In the genomic region with DNA sequence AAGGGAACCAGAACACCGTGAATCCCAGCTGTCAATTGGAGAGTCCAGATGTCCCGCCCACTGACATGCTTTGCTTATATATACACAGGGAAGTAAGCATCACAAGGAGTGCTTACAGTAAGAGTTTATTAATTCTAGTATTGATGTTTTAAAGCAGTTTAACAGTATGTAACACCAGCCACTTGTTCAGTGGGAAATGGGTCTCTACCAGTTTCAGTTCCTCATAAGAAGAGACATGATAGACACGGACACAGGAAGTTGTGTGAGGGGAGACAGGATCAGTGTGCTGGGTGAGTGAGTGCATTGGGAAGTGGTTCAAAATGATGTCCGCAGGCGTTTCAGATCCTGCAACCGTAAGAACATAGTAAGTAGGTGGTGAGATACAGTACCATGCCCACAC, we compare ENCODE assay signal across 12 mouse cellular contexts.
DNase-seq lines count a peak whose midpoint lies in the region; ATAC-seq and TF ChIP-seq lines count a peak whose summit lies in the region.
"Had no signal": no experiment of that assay in that cellular context is flagged by ENCODE, and none has a peak within 500 bp of the region (broad histone marks: within the 10 kb centered on the region; RNA-seq: fewer than 3 reads in every experiment).

No protein-coding gene starts in this region.

- TF ChIP-seq CTCF in lung, postnatal 0 days (IDR thresholded peaks at IDR 0.05), result no peak

- H3K27ac ChIP-seq in lung, postnatal 0 days (ENCODE audit: low read length), result no peak overlapping the region
- H3K27ac ChIP-seq in liver, embryonic 16.5 days (ENCODE audit: low read length), result peak overlapping the region; percentile 18; the same call in 1 of the 2 replicates
- H3K27ac ChIP-seq: intestine, embryonic 15.5 days had no signal

- H3K36me3 ChIP-seq in lung, postnatal 0 days (ENCODE audit: insufficient read depth, low read length), result no peaks in the 10 kb centered on the region
- H3K36me3 ChIP-seq in liver, embryonic 16.5 days (ENCODE audit: control insufficient read depth, insufficient read depth), result no peaks in the 10 kb centered on the region
- no peaks in the 10 kb centered on the region for H3K36me3 ChIP-seq in splenic B cell, adult 2 months (ENCODE audit: control insufficient read depth, insufficient read depth, low read length, poor library complexity, severe bottlenecking)
- H3K36me3 ChIP-seq: intestine, embryonic 15.5 days had no signal

- peak; percentile 15 for DNase-seq in heart, adult 8-10 months (ENCODE audit: low spot score)
- no peak for DNase-seq in heart, postnatal 4 days
- peak; percentile 46 for DNase-seq in lung, postnatal 0 days (ENCODE audit: low spot score)
- no peak for DNase-seq in lung, postnatal 14 days
- peak; percentile 84 for DNase-seq in splenic B cell, adult 2 months (ENCODE audit: low read depth, low spot score)
- no peak for DNase-seq in urinary bladder, postnatal 4 days (ENCODE audit: low spot score in 2 of 2)
- DNase-seq: right cerebral cortex, postnatal 25 days had no signal

- peak; percentile 12; the same call in 1 of the 2 replicates for ATAC-seq in lung, postnatal 0 days
- no peak for ATAC-seq in liver, embryonic 16.5 days (ENCODE audit: low read depth)
- ATAC-seq in activated CD4-positive, CD25-positive, alpha-beta regulatory T cell, adult 4 months, result no peak

- no peak for TF ChIP-seq EP300 in lung, postnatal 0 days (IDR thresholded peaks at IDR 0.05)

- H3K4me3 ChIP-seq in lung, postnatal 0 days (ENCODE audit: low read depth, low read length), result no peak overlapping the region
- peak overlapping the region; percentile 8; the same call in 1 of the 2 replicates for H3K4me3 ChIP-seq in liver, embryonic 16.5 days (ENCODE audit: low read depth, low read length)
- H3K4me3 ChIP-seq: erythroblast, embryonic 14.5 days; intestine, embryonic 15.5 days had no signal

- no peak overlapping the region for H3K4me2 ChIP-seq in lung, postnatal 0 days (replicated peaks; ENCODE audit: low read depth, low read length)
- H3K4me2 ChIP-seq in liver, embryonic 16.5 days (ENCODE audit: low read depth, low read length), result peak overlapping the region; percentile 30; the same call in 1 of the 2 replicates
- H3K4me2 ChIP-seq: intestine, embryonic 15.5 days had no signal

- H3K4me1 ChIP-seq in lung, postnatal 0 days (ENCODE audit: insufficient read depth, low read depth, low read length), result no peaks in the 10 kb centered on the region; the same call in 1 of the 2 replicates
- peaks cover 59% of the 10 kb centered on the region for H3K4me1 ChIP-seq in liver, embryonic 16.5 days (ENCODE audit: control insufficient read depth, low read depth, low read length)

- no peak overlapping the region for H3K9ac ChIP-seq in lung, postnatal 0 days (replicated peaks; ENCODE audit: low read depth)
- no peak overlapping the region for H3K9ac ChIP-seq in liver, embryonic 16.5 days (ENCODE audit: low read depth, low read length)
- H3K9ac ChIP-seq: intestine, embryonic 15.5 days had no signal

- WGBS in lung, postnatal 0 days, result 69% methylated on average over 6 of the region's 6 CpGs
- WGBS in liver, embryonic 16.5 days (ENCODE audit: insufficient replicate concordance), result 44% methylated on average over 6 of the region's 6 CpGs

- no peaks in the 10 kb centered on the region for H3K9me3 ChIP-seq in lung, postnatal 0 days (ENCODE audit: low read length)
- no peaks in the 10 kb centered on the region for H3K9me3 ChIP-seq in liver, embryonic 16.5 days (replicated peaks; ENCODE audit: control insufficient read depth, low read length)
- H3K9me3 ChIP-seq: intestine, embryonic 15.5 days; megakaryocyte, embryonic 14.5 days had no signal

- no peaks in the 10 kb centered on the region for H3K27me3 ChIP-seq in lung, postnatal 0 days (replicated peaks; ENCODE audit: insufficient read depth, low read length)
- H3K27me3 ChIP-seq in liver, embryonic 16.5 days (ENCODE audit: control insufficient read depth, insufficient read depth, low read depth, low read length), result no peaks in the 10 kb centered on the region
- H3K27me3 ChIP-seq in splenic B cell, adult 2 months (ENCODE audit: control insufficient read depth, insufficient read depth, low read length, poor library complexity, severe bottlenecking), result no peaks in the 10 kb centered on the region
- H3K27me3 ChIP-seq: intestine, embryonic 15.5 days; megakaryocyte, embryonic 14.5 days had no signal

Comparison
In these comparisons a context has a peak if more than half of its experiments do, and no peak if none do; other contexts are left out.
1. DNase-seq: peak in heart, adult 8-10 months (single experiment), lung, postnatal 0 days (single experiment) and splenic B cell, adult 2 months (single experiment); none in heart, postnatal 4 days (single experiment), lung, postnatal 14 days (single experiment) and urinary bladder, postnatal 4 days (0 of 2).